Mouse (Mus musculus) thymus, postnatal 14 days (tissue): ENCODE measurements around the gene March6.

Experiments used
- DNase-seq: peaks from one replicate; pipeline ENCODE4 v3.0.0; 2021

Gene March6

GRCm38 (mm10) chr15:31542013-31542958 lies 11.4 kb upstream of the March6 start:
- DNase-seq: no peak

GRCm38 (mm10) chr15:31540513-31540802 lies 9.6 kb upstream of the March6 start:
- no peak for DNase-seq

- DNase-seq: no peak
Observed at GRCm38 (mm10) chr15:31539643-31540512, 9.0 kb upstream of the March6 start.

GRCm38 (mm10) chr15:31538346-31538745 lies 7.5 kb upstream of the March6 start:
- no peak for DNase-seq

GRCm38 (mm10) chr15:31537706-31538105 lies 6.9 kb upstream of the March6 start:
- DNase-seq: no peak

GRCm38 (mm10) chr15:31536051-31536737 lies 5.3 kb upstream of the March6 start:
- no peak for DNase-seq

GRCm38 (mm10) chr15:31535259-31535855 lies 4.5 kb upstream of the March6 start:
- no peak for DNase-seq

- DNase-seq: no peak
Observed at GRCm38 (mm10) chr15:31534421-31535258, 3.8 kb upstream of the March6 start.

- DNase-seq: no peak
Observed at GRCm38 (mm10) chr15:31533529-31533928, 2.7 kb upstream of the March6 start.

- DNase-seq: no peak
Observed at GRCm38 (mm10) chr15:31532331-31533021, 1.6 kb upstream of the March6 start.

- peak; percentile 54 for DNase-seq
Observed at GRCm38 (mm10) chr15:31531446-31532330, 835 bp upstream of the March6 start.

GRCm38 (mm10) chr15:31529811-31530658 lies 818 bp downstream of the March6 start:
- peak; percentile 70 for DNase-seq

GRCm38 (mm10) chr15:31529103-31529502 lies 1.8 kb downstream of the March6 start:
- no peak for DNase-seq

GRCm38 (mm10) chr15:31528477-31528876 lies 2.4 kb downstream of the March6 start:
- no peak for DNase-seq

GRCm38 (mm10) chr15:31526463-31526862 lies 4.4 kb downstream of the March6 start:
- DNase-seq: no peak

GRCm38 (mm10) chr15:31519000-31519399 lies 11.9 kb downstream of the March6 start:
- DNase-seq: no peak

- DNase-seq: no peak
Observed at GRCm38 (mm10) chr15:31518371-31518770, 12.5 kb downstream of the March6 start.

- no peak for DNase-seq
Observed at GRCm38 (mm10) chr15:31517186-31517585, 13.7 kb downstream of the March6 start.

- no peak for DNase-seq
Observed at GRCm38 (mm10) chr15:31511795-31512194, 19.1 kb downstream of the March6 start.
